Mouse (Mus musculus) liver, embryonic 15.5 days (tissue): Measurements from ENCODE around the gene Adgrg3. TPM values are rescaled to one million over a fixed set of nuclear protein-coding genes. Genes with fewer than 3 reads are reported as not detected.

Experiments used
- ATAC-seq: fragments of 200-750 bp; cut with Nextera tagmentation; 2 replicates; pipeline ENCODE4 v1.8.0; 2017; ENCODE audit warnings: moderate number of reproducible peaks, mild to moderate bottlenecking, moderate library complexity; ENCODE audit not compliant: insufficient read depth
- H3K27ac ChIP-seq: fragments of 300-500 bp; sonication (generic); replicated peaks from 2 replicates; pipeline ENCODE4 v1.5.1; 2015; ENCODE audit warnings: mild to moderate bottlenecking, inconsistent platforms
- H3K27me3 ChIP-seq: fragments of 300-500 bp; sonication (generic); 2 replicates; pipeline ENCODE4 v1.6.1; 2015; ENCODE audit warnings: mild to moderate bottlenecking, inconsistent platforms
- H3K36me3 ChIP-seq: fragments of 300-500 bp; sonication (generic); replicated peaks from 2 replicates; pipeline ENCODE4 v1.6.1; 2015; ENCODE audit warnings: moderate library complexity, mild to moderate bottlenecking, inconsistent platforms
- H3K4me1 ChIP-seq: fragments of 300-500 bp; sonication (generic); replicated peaks from 2 replicates; pipeline ENCODE4 v1.6.1; 2015; ENCODE audit warnings: inconsistent platforms
- H3K4me2 ChIP-seq: fragments of 300-500 bp; sonication (generic); 2 replicates; pipeline ENCODE4 v1.6.1; 2015; ENCODE audit warnings: moderate library complexity, mild to moderate bottlenecking, inconsistent platforms
- H3K4me3 ChIP-seq: fragments of 300-500 bp; sonication (generic); replicated peaks from 2 replicates; pipeline ENCODE4 v1.5.1; 2015; ENCODE audit warnings: mild to moderate bottlenecking, inconsistent platforms
- H3K9ac ChIP-seq: fragments of 300-500 bp; sonication (generic); 2 replicates; pipeline ENCODE4 v1.6.1; 2015; ENCODE audit warnings: moderate library complexity, mild to moderate bottlenecking, inconsistent platforms
- H3K9me3 ChIP-seq: fragments of 300-500 bp; sonication (generic); replicated peaks from 2 replicates; pipeline ENCODE4 v1.6.1; 2016; ENCODE audit warnings: inconsistent platforms
- WGBS: fragments of 180-500 bp; shearing (Covaris S2); methylation state at CpG from one replicate; pipeline ENCODE4 v1.1.7; 2015; ENCODE audit warnings: mixed read lengths; ENCODE audit not compliant: insufficient replicate concordance; 5-methylcytosine and 5-hydroxymethylcytosine counted together
- polyA plus RNA-seq: library from polyadenylated mRNA; unstranded; fragments of >200 nt; fragmentation: Nextera tagmentation; extraction: Ambion mirVana; gene quantifications from 2 replicates; pipeline ENCODE4 v1.2.1, GENCODE M21; 2015

The Adgrg3 gene
- polyA plus RNA-seq, 1 experiment from 2014 or later = 8.3 TPM

GRCm38 (mm10) chr8:95054927-95055510 is 37.5 kb downstream of the Adgrg3 start, which contains the start of gene Drc7:
TSS of gene Drc7 (plus strand) at chr8:95055103.
- 23% methylated on average over 2 of the region's 2 CpGs for WGBS
- peaks cover 46% of the 10 kb centered on the region for H3K4me1 ChIP-seq
- H3K4me2 ChIP-seq = no peak within 1 kb of the TSS
- H3K27me3 ChIP-seq = no peaks in the 10 kb centered on the region
- no peaks in the 10 kb centered on the region for H3K36me3 ChIP-seq
- H3K9ac ChIP-seq = no peak within 1 kb of the TSS
- H3K4me3 ChIP-seq = no peak within 1 kb of the TSS
- no peak within 1 kb of the TSS for H3K27ac ChIP-seq
- ATAC-seq = peak; percentile 29; the same call in 1 of the 2 replicates
- no peaks in the 10 kb centered on the region for H3K9me3 ChIP-seq

DNA sequence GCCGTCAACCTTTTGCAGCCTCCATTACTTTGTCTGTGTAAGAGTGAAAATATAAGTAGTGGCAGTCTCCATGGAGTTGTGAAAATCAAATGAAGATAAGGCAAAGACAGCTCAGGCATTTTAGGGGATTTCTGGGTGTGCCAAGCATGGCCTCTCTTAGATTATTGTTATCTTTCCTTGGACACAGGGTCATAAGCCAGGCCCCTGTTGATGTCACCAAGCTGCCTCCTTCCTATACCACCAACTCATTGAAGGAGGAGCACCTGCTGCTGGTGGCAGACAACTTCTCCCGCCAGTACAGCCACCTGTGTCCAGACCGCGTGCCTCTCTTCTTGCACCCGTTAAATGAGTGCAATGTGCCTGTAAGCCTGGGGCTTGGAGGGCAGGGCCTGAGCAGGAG is 38.9 kb downstream of the Adgrg3 start:
- 28% methylated on average over 5 of the region's 5 CpGs for WGBS
- Histone ChIP-seq H3K27ac (no peak overlapping the region), H3K4me1 (peaks cover 46% of the 10 kb centered on the region), H3K4me3 (no peak overlapping the region), H3K4me2 (peak overlapping the region; percentile 27), H3K9ac (no peak overlapping the region), H3K27me3 (no peaks in the 10 kb centered on the region), H3K9me3 (no peaks in the 10 kb centered on the region), H3K36me3 (no peaks in the 10 kb centered on the region)
- peak; percentile 76 for ATAC-seq

- Histone ChIP-seq H3K9ac (no peak overlapping the region), H3K27ac (no peak overlapping the region), H3K4me2 (no peak overlapping the region), H3K9me3 (no peaks in the 10 kb centered on the region), H3K4me1 (peaks cover 46% of the 10 kb centered on the region), H3K36me3 (no peaks in the 10 kb centered on the region), H3K27me3 (no peaks in the 10 kb centered on the region), H3K4me3 (no peak overlapping the region)
- 23% methylated on average over 6 of the region's 6 CpGs for WGBS
- ATAC-seq = no peak
Observed at GRCm38 (mm10) chr8:95058661-95059060, 41.2 kb downstream of the Adgrg3 start.

DNA sequence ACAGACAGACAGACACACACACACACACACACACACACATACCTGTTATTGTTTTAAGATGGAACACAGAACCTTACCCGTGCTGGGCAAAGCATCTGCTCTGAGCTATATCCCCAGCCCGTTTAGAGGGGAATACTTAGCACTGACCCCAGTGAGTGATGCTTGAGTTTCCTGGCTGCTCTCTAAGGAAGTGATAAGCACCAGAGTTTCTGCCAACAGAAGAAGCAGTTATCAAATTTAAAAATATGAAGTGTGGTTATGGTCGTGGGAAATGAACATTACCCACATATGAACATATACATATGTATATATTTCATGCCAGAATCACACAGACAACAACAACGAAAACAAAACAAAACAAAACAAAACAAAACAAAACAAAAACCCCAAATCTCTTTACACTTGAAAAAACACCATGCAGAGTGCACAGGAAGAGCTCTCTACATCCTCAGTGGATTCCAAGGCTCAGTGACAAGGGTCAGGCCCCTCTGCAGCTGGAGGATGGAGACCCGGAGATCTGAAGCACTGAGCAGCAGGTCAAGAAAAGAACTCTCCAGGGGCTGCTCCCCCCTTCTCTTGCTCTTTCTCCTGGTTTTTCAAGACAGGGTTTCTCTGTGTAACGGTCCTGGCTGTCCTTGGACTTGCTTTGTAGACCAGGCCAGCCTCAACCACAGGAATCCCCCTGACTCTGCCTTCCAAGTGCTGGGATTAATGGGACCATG is 42.5 kb downstream of the Adgrg3 start:
- WGBS = 26% methylated on average over 6 of the region's 6 CpGs

GRCm38 (mm10) chr8:95064531-95064930 is 47.0 kb downstream of the Adgrg3 start:
- no peak for ATAC-seq

More for the DNA sequence above, 42.5 kb downstream of the Adgrg3 start:
- H3K4me1 ChIP-seq = peaks cover 40% of the 10 kb centered on the region
- no peaks in the 10 kb centered on the region for H3K36me3 ChIP-seq
- ATAC-seq = no peak
- H3K4me3 ChIP-seq = no peak overlapping the region
- no peak overlapping the region for H3K4me2 ChIP-seq
- no peak overlapping the region for H3K27ac ChIP-seq
- H3K9ac ChIP-seq = no peak overlapping the region
- H3K9me3 ChIP-seq = no peaks in the 10 kb centered on the region
- H3K27me3 ChIP-seq = no peaks in the 10 kb centered on the region

GRCm38 (mm10) chr8:95067582-95067981 is 50.1 kb downstream of the Adgrg3 start:
- no peak overlapping the region for H3K9ac ChIP-seq
- no peak overlapping the region for H3K27ac ChIP-seq
- no peak for ATAC-seq
- no peaks in the 10 kb centered on the region for H3K36me3 ChIP-seq
- no peaks in the 10 kb centered on the region for H3K9me3 ChIP-seq
- H3K4me3 ChIP-seq = no peak overlapping the region
- 32% methylated on average over 3 of the region's 3 CpGs for WGBS
- no peak overlapping the region for H3K4me2 ChIP-seq
- H3K27me3 ChIP-seq = no peaks in the 10 kb centered on the region
- H3K4me1 ChIP-seq = no peaks in the 10 kb centered on the region

More at GRCm38 (mm10) chr8:95064531-95064930, 47.0 kb downstream of the Adgrg3 start:
- Histone ChIP-seq H3K9me3 (no peaks in the 10 kb centered on the region), H3K4me1 (no peaks in the 10 kb centered on the region), H3K9ac (no peak overlapping the region), H3K36me3 (no peaks in the 10 kb centered on the region), H3K4me3 (no peak overlapping the region), H3K4me2 (no peak overlapping the region), H3K27me3 (no peaks in the 10 kb centered on the region), H3K27ac (no peak overlapping the region)
- WGBS = 67% methylated on average over 2 of the region's 2 CpGs

DNA sequence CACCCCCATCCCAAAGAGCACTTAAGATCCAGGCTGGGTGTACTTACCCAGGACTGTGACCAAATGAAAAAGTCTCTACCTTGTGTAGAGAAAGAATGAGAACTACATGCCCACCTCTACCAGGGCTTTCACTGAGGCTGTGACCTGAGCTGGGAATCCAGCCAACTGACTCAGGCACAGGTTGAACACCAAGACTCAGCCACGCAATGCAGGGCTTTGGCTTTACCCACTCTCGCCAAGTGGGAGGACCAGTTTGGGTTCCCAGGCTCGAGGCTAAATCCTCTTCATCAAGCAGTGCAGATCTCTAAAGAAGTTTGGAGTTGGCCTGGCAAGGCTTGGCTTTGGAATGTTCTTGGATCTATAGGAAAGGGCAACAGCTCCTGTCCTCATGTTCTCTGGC is 58.0 kb downstream of the Adgrg3 start:
- peaks cover 13% of the 10 kb centered on the region for H3K4me1 ChIP-seq
- H3K4me2 ChIP-seq = no peak overlapping the region
- no peak for ATAC-seq
- H3K27ac ChIP-seq = no peak overlapping the region
- no peaks in the 10 kb centered on the region for H3K36me3 ChIP-seq
- 64% methylated on average over 3 of the region's 3 CpGs for WGBS
- no peaks in the 10 kb centered on the region for H3K27me3 ChIP-seq
- H3K4me3 ChIP-seq = no peak overlapping the region
- no peaks in the 10 kb centered on the region for H3K9me3 ChIP-seq
- H3K9ac ChIP-seq = no peak overlapping the region

DNA sequence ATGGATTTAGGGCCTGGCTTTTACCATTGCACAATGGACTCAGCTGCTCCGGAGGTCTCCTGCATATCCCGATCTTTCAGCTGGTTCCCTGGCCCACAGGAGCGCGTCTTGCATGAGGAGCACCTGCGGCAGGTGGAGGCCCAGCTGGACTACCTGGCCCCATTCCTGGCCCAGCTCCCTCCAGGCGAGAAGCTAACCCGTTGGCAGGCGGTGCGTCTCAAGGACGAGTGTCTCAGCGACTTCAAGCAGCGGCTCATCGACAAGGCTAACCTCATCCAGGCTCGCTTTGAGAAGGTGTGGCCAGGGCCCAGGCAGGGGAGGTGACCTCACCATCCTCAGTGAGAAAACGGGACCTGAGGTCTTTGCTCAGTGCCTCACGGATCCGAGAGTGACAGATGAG is 58.7 kb downstream of the Adgrg3 start:
- Histone ChIP-seq H3K4me2 (no peak overlapping the region), H3K27me3 (no peaks in the 10 kb centered on the region), H3K9me3 (no peaks in the 10 kb centered on the region), H3K4me1 (peaks cover 13% of the 10 kb centered on the region), H3K9ac (no peak overlapping the region), H3K4me3 (no peak overlapping the region), H3K36me3 (no peaks in the 10 kb centered on the region), H3K27ac (no peak overlapping the region)
- 70% methylated on average over 17 of the region's 17 CpGs for WGBS
- no peak for ATAC-seq

GRCm38 (mm10) chr8:95078055-95078454 is 60.6 kb downstream of the Adgrg3 start:
- Histone ChIP-seq H3K27me3 (no peaks in the 10 kb centered on the region), H3K36me3 (no peaks in the 10 kb centered on the region), H3K9me3 (no peaks in the 10 kb centered on the region), H3K4me1 (peaks cover 28% of the 10 kb centered on the region), H3K4me2 (no peak overlapping the region), H3K4me3 (no peak overlapping the region), H3K9ac (no peak overlapping the region), H3K27ac (no peak overlapping the region)
- ATAC-seq = no peak
- WGBS = 65% methylated on average over 3 of the region's 3 CpGs

DNA sequence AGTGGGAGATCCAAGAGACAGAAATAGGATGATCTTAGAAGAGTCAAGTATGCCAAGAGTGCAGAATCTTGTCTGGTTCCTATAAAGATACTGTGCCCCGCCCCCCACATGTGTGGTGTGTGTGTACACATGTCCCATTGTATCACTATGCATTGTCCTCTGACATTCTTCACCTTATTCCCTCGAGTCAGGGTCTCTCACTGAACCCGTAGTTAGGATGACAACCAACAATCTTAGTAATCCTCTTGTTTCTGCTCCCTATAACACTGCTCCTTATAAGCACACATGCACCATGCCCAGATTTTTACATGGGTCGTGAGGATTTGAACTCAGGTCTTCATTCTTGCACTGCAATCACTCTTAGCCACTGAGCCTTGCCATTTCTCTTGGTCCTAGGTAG is 61.8 kb downstream of the Adgrg3 start:
- Histone ChIP-seq H3K27ac (no peak overlapping the region), H3K9ac (no peak overlapping the region), H3K27me3 (no peaks in the 10 kb centered on the region), H3K9me3 (no peaks in the 10 kb centered on the region), H3K4me1 (peaks cover 31% of the 10 kb centered on the region), H3K4me3 (peak overlapping the region; percentile 85; the same call in 1 of the 2 replicates), H3K4me2 (peak overlapping the region; percentile 83), H3K36me3 (peaks cover 8% of the 10 kb centered on the region; the same call in 1 of the 2 replicates)
- ATAC-seq = no peak
- WGBS = 72% methylated on average over 4 of the region's 4 CpGs

DNA sequence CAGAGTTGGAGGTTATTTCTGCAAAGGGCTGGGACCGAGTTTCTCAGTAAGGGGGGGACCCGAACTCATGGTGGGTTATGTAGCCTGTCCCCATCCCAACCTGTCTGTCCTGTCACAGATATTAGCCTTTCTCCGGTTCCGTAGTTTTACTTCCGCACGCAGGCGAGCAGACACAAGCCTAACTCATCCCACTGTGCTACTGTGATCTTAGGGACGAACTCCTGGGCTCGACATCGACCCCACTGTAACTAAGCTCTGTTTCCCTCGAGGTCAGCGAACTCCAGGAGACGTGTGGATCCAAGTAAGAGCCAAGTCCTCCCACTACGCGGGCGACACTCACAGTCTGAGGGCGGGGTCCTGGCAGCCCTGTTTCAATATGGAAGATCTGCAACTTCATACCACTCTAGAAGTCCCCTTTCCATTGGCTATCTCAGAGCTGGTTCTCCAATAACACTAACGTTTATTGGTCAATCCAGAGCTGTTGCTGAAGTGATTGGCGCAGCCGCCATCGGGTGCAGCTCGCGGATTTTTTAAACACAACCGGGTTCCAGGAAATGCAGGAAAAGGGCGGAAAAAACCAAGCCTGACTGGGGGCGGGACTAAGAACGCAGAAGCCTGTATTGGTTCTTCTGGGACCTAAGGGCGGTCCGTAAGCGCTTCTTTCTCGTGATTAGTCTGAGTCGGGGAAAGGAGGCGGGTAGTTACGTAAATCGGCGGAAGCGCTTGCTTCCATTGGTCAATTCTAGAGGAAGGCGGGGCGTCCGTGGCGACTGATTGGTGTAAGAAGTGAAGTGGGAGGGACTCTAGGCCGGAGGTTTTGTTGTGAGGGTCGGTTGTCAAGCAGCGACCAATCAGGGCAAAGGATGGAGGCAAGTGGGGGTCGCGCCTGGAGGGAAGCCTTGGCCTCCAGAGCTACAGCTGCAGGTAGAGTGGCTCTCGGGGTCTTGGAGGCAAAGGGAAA is 63.2 kb downstream of the Adgrg3 start, which contains the start of gene Katnb1:
Gene Katnb1, plus strand, starts transcription at position 806 of the 961 bp plus-strand sequence.
- Histone ChIP-seq H3K27ac (peak within 1 kb of the TSS; percentile 80), H3K4me1 (peaks cover 45% of the 10 kb centered on the region), H3K9me3 (no peaks in the 10 kb centered on the region), H3K9ac (peak within 1 kb of the TSS; percentile 76), H3K4me2 (peak within 1 kb of the TSS; percentile 92), H3K27me3 (no peaks in the 10 kb centered on the region), H3K36me3 (peaks cover 13% of the 10 kb centered on the region; the same call in 1 of the 2 replicates), H3K4me3 (peak within 1 kb of the TSS; percentile 85)
- ATAC-seq = peak; percentile 94
- under 1% methylated on average over 47 of the region's 47 CpGs for WGBS
